Mouse (Mus musculus): Measurements from ENCODE around the gene Adam29.

The Adam29 gene

DNA sequence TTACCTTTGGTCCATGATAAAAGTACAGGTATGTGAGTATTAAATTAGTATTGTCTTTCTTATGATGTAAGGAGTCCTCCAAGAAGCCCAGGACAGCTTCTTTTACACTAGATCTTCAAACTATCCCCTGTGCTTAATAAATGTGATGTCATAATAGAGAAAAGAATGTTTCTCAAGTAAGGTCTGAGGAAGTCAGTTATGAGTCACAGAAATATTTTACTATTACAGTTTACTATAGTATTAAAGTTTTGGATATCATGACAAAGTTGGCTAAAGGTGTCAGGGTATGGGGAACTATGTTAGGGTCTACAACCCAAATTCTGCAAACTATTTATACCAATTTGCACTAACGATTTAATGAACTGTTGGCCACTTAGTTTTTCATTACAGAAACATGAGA lies at the start of gene Adam29:
TSS of gene Adam29 (minus strand) at position 101 of the 400 bp plus-strand sequence.
- no peak for DNase-seq (ENCODE audit: low spot score in 2 of 2)

DNA sequence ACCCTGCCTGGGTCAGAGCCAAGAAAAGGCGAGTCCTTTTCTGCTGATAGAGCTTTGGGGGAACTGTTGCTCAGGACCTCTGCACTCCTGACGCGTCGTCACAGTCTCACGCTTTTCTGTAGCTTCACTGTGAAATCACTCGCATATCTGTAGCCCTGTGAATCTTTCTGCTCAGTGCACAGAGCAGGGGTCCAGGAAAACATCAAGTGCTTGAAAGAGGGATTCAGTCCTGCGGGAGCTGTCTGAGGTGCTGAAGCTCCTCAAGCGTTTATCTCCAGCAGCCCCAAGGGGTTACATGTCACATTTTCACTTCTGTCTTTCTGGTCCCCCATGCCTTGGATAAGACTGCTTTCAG lies 33.8 kb upstream of the Adam29 start:
- DNase-seq (ENCODE audit: low spot score in 2 of 2): no peak

DNA sequence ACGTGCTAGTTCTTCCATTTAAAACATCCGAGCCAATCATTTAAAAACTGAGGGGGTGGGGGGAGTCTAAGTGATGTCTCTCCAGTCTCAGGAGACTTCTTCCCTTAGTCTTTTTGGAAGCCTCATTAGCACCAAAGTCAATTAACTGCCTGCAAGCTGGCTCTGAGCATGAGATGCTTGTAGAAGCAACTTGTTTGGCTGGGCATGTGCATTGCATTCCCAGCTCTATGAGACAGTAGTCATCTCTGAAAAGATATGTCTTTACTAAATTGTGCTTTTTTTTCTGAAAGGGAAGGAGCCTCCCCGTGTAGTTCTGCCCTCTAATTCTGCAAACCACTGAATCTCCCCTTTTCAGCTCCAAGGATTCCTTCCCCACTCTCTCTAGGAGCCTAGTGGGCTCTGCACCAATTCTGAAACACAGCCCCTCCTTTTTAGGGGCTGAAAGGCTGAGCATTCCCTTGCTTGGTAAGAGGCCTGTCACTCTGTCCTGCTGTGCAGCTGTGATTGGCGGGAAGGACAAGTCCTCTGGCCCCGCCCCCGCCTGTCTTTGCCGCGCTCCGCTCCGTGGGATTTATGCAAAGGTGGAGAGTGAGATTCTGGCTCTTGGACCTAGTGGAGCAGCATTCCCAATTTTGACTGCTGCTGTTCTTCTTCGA lies 33.2 kb upstream of the Adam29 start, which contains the start of gene Glra3:
TSS of gene Glra3 (plus strand) at position 591 of the 656 bp plus-strand sequence.
- no peak for DNase-seq (ENCODE audit: low spot score in 2 of 2)

Measured in heart, adult 9 months (tissue).